Mouse (Mus musculus) lung, postnatal 0 days (tissue): ENCODE measurements around the gene Car10. TPM values are rescaled to one million over a fixed set of nuclear protein-coding genes. Genes with fewer than 3 reads are reported as not detected.

Experiments used
- ATAC-seq: fragments of 200-750 bp; cut with Nextera tagmentation; 2 replicates; pipeline ENCODE4 v1.8.0; 2017; ENCODE audit warnings: moderate library complexity
- DNase-seq: peaks from one replicate; pipeline ENCODE4 v3.0.0-alpha.2; 2016; ENCODE audit warnings: low spot score
- H3K27ac ChIP-seq: fragments of 300-500 bp; sonication (generic); 2 replicates; pipeline ENCODE4 v1.5.1; 2014; ENCODE audit warnings: antibody characterized with exemption, mild to moderate bottlenecking, low read length, mixed read lengths
- H3K27me3 ChIP-seq: fragments of 300-500 bp; sonication (generic); replicated peaks from 2 replicates; pipeline ENCODE4 v1.6.1; 2014; ENCODE audit warnings: low read length, mixed read lengths; ENCODE audit not compliant: insufficient read depth
- H3K36me3 ChIP-seq: fragments of 300-500 bp; sonication (generic); 2 replicates; pipeline ENCODE4 v1.6.1; 2014; ENCODE audit warnings: low read length, mixed read lengths; ENCODE audit not compliant: insufficient read depth
- H3K4me1 ChIP-seq: fragments of 300-500 bp; sonication (generic); 2 replicates; pipeline ENCODE4 v1.6.1; 2014; ENCODE audit warnings: antibody characterized with exemption, low read depth, low read length, mixed read lengths; ENCODE audit not compliant: insufficient read depth
- H3K4me2 ChIP-seq: fragments of 300-500 bp; sonication (generic); replicated peaks from 2 replicates; pipeline ENCODE4 v1.6.1; 2014; ENCODE audit warnings: low read depth, mild to moderate bottlenecking, low read length, moderate library complexity, mixed read lengths
- H3K4me3 ChIP-seq: fragments of 300-500 bp; sonication (generic); 2 replicates; pipeline ENCODE4 v1.5.1; 2014; ENCODE audit warnings: low read depth, low read length
- H3K9ac ChIP-seq: fragments of 300-500 bp; sonication (generic); replicated peaks from 2 replicates; pipeline ENCODE4 v1.6.1; 2014; ENCODE audit warnings: low read depth, mild to moderate bottlenecking
- H3K9me3 ChIP-seq: fragments of 300-500 bp; sonication (generic); 2 replicates; pipeline ENCODE4 v1.6.1; 2016; ENCODE audit warnings: low read length, mixed read lengths
- CTCF ChIP-seq: IDR thresholded peaks from 2 replicates; pipeline ENCODE4 v1.5.1; 2016; ENCODE audit warnings: antibody characterized with exemption, mild to moderate bottlenecking
- EP300 ChIP-seq: IDR thresholded peaks from 2 replicates; pipeline ENCODE4 v1.6.1; 2016; ENCODE audit warnings: antibody characterized with exemption, mild to moderate bottlenecking, control low read depth
- WGBS: fragments of 180-500 bp; shearing (Covaris S2); extraction: QIAGEN DNeasy Blood & Tissue Kit; methylation state at CpG from one replicate; pipeline ENCODE4 v1.1.7; 2014; 5-methylcytosine and 5-hydroxymethylcytosine counted together
- polyA plus RNA-seq: library from polyadenylated mRNA; unstranded; fragments of >200 nt; fragmentation: Nextera tagmentation; extraction: Ambion mirVana; gene quantifications from 2 replicates; pipeline ENCODE4 v1.2.1, GENCODE M21; 2015

The Car10 gene
- polyA plus RNA-seq, 1 experiment from 2014 or later = not detected

DNA sequence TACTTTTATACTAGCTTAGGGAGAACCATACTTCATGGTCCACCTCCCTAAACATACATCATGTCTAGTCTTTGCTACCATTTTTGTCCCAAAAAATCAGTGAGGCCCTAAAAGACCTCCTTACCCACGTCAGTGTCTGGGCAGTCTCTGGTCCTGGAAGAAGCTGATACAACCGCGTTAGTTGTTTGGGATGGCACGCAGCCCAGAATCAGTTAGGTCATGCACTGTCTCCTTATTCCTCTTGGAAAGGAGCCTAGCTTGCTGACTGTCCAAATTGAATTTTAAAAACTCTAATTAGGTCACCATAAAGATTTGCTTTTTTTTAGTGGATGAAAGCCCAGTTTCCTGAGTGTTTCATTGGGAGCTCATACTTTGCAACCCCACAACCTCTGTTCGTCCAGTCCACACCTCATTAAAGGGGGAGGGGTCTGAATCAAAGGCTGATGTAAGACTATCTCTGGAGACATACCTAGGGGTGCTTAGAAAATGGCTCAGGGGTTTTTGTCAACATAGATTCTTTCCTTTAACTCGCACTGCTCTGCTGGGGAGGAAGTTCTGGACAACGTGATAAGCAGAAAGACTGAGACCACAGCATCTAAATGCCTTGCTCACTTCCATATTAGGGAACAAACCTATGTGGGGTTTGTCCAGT, 433.3 kb downstream of the Car10 start:
- peak; percentile 80 for ATAC-seq
- Histone ChIP-seq H3K9ac (no peak overlapping the region), H3K4me2 (no peak overlapping the region), H3K27me3 (no peaks in the 10 kb centered on the region), H3K9me3 (no peaks in the 10 kb centered on the region), H3K4me3 (no peak overlapping the region), H3K4me1 (no peaks in the 10 kb centered on the region), H3K36me3 (no peaks in the 10 kb centered on the region), H3K27ac (no peak overlapping the region)
- DNase-seq = peak; percentile 71
- TF ChIP-seq CTCF (no peak), EP300 (no peak)
- WGBS = 36% methylated on average over 7 of the region's 7 CpGs

GRCm38 (mm10) chr11:93536244-93536643, 438.4 kb downstream of the Car10 start:
- Histone ChIP-seq H3K27me3 (no peaks in the 10 kb centered on the region), H3K27ac (no peak overlapping the region), H3K4me3 (no peak overlapping the region), H3K36me3 (no peaks in the 10 kb centered on the region), H3K9me3 (no peaks in the 10 kb centered on the region), H3K4me2 (no peak overlapping the region), H3K9ac (no peak overlapping the region), H3K4me1 (no peaks in the 10 kb centered on the region)
- TF ChIP-seq CTCF (no peak), EP300 (no peak)
- DNase-seq (no peak), ATAC-seq (no peak)
- 80% methylated on average over 6 of the region's 6 CpGs for WGBS

DNA sequence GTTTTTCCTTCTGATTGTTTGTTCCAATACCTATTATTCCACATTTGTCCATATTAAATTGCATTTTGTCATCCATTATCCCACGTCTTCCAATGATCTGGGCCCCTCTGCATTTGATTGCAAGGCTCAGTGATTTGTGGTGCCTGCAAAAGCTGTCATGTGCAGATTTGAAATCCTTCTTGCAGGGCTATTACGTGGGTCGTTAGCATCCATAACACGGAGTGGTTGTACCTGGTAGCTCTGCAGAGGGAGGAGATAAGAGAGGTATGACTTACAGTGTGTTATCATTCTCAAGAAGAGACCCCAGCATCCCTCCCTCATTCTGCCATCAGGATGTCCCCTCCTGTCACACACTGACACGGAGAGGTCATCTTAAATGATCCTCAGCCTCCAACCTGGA, 451.1 kb downstream of the Car10 start:
- H3K4me3 ChIP-seq = no peak overlapping the region
- no peaks in the 10 kb centered on the region for H3K27me3 ChIP-seq
- DNase-seq (no peak), ATAC-seq (no peak)
- H3K36me3 ChIP-seq = no peaks in the 10 kb centered on the region
- H3K9ac ChIP-seq = no peak overlapping the region
- no peaks in the 10 kb centered on the region for H3K4me1 ChIP-seq
- H3K9me3 ChIP-seq = no peaks in the 10 kb centered on the region
- H3K27ac ChIP-seq = no peak overlapping the region
- no peak for TF ChIP-seq CTCF
- no peak for TF ChIP-seq EP300
- WGBS = 54% methylated on average over 5 of the region's 5 CpGs
- no peak overlapping the region for H3K4me2 ChIP-seq

GRCm38 (mm10) chr11:93550908-93551307, 453.1 kb downstream of the Car10 start:
- ATAC-seq = no peak
- 4% methylated on average over 3 of the region's 3 CpGs for WGBS
- no peaks in the 10 kb centered on the region for H3K36me3 ChIP-seq

GRCm38 (mm10) chr11:93559118-93559517, 461.3 kb downstream of the Car10 start:
- 74% methylated on average over 3 of the region's 3 CpGs for WGBS

More at GRCm38 (mm10) chr11:93550908-93551307, 453.1 kb downstream of the Car10 start:
- Histone ChIP-seq H3K4me3 (no peak overlapping the region), H3K27ac (no peak overlapping the region), H3K9ac (no peak overlapping the region), H3K27me3 (no peaks in the 10 kb centered on the region), H3K4me2 (no peak overlapping the region), H3K9me3 (no peaks in the 10 kb centered on the region), H3K4me1 (no peaks in the 10 kb centered on the region)
- DNase-seq = no peak
- TF ChIP-seq CTCF = peak; percentile 64
- TF ChIP-seq EP300 = no peak

GRCm38 (mm10) chr11:93560570-93560969, 462.7 kb downstream of the Car10 start:
- no peak overlapping the region for H3K4me2 ChIP-seq
- H3K9me3 ChIP-seq = no peaks in the 10 kb centered on the region
- ATAC-seq = no peak
- H3K4me3 ChIP-seq = no peak overlapping the region
- no peak overlapping the region for H3K9ac ChIP-seq
- H3K36me3 ChIP-seq = no peaks in the 10 kb centered on the region
- H3K27me3 ChIP-seq = no peaks in the 10 kb centered on the region
- H3K4me1 ChIP-seq = no peaks in the 10 kb centered on the region
- 70% methylated on average over 7 of the region's 7 CpGs for WGBS
- no peak for DNase-seq
- no peak for TF ChIP-seq CTCF
- TF ChIP-seq EP300 = no peak
- no peak overlapping the region for H3K27ac ChIP-seq

More at GRCm38 (mm10) chr11:93559118-93559517, 461.3 kb downstream of the Car10 start:
- H3K27ac ChIP-seq = no peak overlapping the region
- H3K4me2 ChIP-seq = no peak overlapping the region
- H3K36me3 ChIP-seq = no peaks in the 10 kb centered on the region
- H3K4me1 ChIP-seq = no peaks in the 10 kb centered on the region
- H3K27me3 ChIP-seq = no peaks in the 10 kb centered on the region
- TF ChIP-seq EP300 (no peak), CTCF (no peak)
- H3K9me3 ChIP-seq = no peaks in the 10 kb centered on the region
- ATAC-seq (no peak), DNase-seq (no peak)
- H3K4me3 ChIP-seq = no peak overlapping the region
- H3K9ac ChIP-seq = no peak overlapping the region
